Mouse (Mus musculus): ENCODE results near the gene Akr1c18. TPM values are rescaled to one million over a fixed set of nuclear protein-coding genes. Genes with fewer than 3 reads are reported as not detected.
"Not testable (repeated sequence)": the region's sequence is repeated elsewhere in the genome, so short reads cannot be mapped to it uniquely, and the experiment has no call there.

The Akr1c18 gene
- not detected in 2 replicates for total RNA-seq (2015; ENCODE audit: low replicate concordance)
- not detected in 2 replicates for total RNA-seq (2017; ENCODE audit: low replicate concordance)

DNA sequence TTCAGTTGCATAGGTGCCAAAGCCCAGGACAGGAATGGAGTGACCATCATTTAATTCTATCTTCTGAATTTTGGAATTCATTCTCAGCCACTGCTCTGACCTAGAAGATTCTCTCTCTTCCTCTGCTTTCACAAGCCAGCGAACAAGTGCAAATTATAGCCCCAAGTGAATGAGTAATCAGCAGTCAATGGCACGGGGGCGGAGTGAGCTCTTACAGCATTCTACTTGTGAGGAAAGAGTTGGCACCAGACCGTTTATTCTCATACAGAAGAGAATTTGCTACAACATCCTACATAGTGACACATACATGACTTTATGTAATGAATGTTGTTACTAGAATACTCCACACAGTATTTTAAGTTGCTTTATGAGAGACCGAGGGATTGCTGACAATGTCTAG lies at the start of gene Akr1c18:
Gene Akr1c18 (minus strand): TSS at position 137 of the 400 bp plus-strand sequence.
- no peak for ATAC-seq (replicated peaks; ENCODE audit: low FRiP score, poor library complexity, severe bottlenecking)

DNA sequence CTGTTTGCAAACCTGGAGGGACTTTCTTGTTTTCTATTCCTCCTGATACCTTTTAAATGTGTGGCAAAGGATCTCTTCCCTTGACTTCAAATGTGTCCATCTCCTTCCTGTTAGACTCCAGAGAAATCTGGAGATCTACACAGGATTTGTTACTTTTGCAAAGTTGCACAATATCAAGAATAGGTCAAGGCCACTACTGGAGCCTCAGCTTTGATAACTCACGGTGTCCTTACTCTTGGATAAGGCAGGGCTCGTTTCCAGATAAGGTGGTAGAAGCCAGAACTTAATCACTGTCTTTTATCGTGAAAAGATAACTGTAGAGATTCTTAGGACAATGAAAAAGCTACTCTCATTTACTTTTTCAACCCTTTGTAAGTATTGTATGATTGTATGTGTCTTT lies 42.1 kb upstream of the Akr1c18 start:
- no peak for ATAC-seq (replicated peaks; ENCODE audit: low FRiP score, poor library complexity, severe bottlenecking)

DNA sequence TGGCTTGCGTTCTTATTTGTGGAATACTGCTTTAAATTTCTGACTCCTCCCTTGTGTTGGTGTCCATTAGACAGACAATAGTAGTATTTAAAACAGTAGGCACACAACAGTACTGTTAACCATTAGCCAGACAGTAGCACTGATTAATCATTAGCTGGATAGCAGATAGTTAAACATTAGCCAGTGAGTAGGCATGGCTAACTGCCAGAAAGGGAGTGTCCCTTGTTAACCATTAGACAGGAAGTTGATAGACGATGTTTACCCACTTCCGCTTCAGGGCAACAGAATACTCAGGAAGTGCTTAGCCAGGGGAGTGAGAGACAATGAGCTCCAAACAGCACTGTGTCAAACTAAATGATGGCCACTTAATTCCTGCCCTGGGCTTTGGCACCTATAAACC lies 40.5 kb upstream of the Akr1c18 start, which contains the start of gene Akr1c13:
Gene Akr1c13 (plus strand): TSS at position 247 of the 400 bp plus-strand sequence.
- no peak for ATAC-seq (replicated peaks; ENCODE audit: low FRiP score, poor library complexity, severe bottlenecking)

DNA sequence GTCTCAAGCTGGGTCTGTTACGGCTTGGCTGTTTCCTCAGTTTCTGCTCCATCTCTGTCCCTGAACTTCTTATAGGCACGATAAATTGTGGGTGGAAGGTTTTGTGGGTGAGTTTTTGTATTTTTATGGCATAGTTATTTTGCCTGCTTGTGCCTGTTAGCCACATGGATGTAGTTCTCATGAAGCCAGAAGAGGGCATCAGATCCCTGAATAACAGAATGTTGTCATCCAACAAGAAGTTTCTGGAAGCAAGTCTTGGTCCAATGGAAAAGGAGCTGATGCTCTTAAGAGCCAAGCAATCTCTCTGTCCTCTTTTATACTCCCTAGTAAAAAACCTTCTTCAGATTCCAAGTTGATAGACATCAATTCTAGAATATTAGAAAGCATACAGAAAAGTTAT lies 37.7 kb upstream of the Akr1c18 start:
- ATAC-seq (replicated peaks; ENCODE audit: low FRiP score, poor library complexity, severe bottlenecking), result no peak

DNA sequence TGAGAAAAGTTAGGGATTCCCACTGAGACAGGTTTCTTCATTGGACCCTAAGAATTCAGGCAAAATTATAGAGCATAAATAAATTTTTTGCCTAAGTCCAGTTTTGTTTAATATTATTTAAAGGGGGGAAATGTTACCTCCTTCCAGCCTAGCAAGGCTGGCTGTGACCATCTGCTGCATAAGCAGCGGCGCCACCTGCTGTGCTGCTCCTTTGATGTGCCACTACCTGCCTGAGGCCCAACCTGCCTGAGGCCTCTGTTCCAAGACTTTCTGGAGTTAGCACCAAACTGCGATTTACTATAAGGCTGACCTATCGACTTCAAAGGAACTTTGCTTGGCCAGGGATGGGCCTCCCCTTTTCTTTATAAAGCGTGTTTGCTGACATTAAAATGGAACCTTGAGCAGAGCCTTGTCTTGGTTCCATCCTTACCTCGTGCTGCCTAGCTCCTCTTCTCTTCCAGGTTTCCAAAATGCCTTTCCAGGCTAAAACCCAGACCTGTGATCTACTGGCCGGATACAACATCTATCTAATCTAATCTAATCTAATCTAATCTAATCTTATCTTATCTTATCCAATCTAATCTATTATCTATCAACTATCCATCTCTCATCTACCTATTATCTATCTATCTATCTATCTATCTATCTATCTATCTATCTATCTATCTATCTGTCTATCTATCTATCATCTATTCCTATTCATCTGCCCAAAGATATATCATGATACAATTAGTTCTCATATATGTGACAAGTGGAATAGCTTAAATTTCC lies 36.4 kb upstream of the Akr1c18 start:
- ATAC-seq (replicated peaks; ENCODE audit: low FRiP score, poor library complexity, severe bottlenecking), result not testable (repeated sequence)

DNA sequence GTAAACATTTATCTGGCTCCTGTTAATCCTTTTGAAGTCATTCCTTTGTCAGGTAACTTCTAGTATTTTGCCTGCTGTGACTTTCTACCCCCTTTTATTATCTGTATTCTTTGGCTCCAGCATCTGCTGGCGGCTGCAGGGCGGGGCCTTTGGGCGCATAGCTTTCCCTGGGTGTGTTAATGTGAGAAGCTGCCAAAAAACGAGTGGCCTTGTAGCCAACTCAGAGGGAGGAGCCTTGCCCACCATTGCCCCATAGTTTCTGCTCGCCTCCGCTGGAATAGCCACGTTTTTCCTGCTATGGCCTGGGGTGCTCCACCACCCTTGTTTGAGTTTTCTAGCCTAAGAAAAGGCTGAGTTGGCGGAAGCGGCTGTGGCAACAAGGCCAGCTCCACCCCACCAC lies 32.7 kb upstream of the Akr1c18 start:
- no peak for ATAC-seq (replicated peaks; ENCODE audit: low FRiP score, poor library complexity, severe bottlenecking)

DNA sequence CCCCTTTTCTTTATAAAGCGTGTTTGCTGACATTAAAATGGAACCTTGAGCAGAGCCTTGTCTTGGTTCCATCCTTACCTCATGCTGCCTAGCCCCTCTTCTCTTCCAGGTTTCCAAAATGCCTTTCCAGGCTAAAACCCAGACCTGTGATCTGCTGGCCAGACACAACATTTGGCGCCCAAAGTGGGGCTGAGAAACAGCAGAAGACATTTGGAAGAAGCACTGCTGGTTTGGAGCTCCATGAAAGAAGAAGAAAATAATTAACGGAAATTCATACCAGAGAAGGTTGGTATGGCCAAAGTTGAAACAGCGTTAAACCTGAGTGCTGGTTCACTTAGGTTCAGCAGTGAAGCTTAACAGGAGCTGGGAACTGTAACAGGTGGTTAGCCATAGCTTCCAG lies 30.9 kb upstream of the Akr1c18 start:
- not testable (repeated sequence) for ATAC-seq (replicated peaks; ENCODE audit: low FRiP score, poor library complexity, severe bottlenecking)

DNA sequence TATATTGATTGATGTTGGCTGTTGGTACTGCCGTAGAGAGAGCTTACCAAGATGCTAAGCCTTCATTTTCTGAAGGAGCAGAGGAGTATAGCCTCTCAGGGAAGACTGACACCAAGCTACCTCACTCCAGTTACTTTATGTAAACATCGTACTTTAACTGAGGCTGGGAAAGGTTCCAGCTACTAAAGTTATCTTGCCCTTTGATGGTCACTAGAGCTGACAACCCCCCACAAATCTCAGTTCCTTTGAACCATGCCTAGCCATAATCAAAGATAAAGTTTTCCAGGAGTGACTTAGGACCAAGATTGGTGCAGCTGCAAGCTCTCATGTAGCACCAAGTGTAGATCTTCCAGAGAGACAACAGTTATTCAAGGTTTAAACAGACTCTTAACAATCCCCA lies 22.5 kb upstream of the Akr1c18 start:
- ATAC-seq (replicated peaks; ENCODE audit: low FRiP score, poor library complexity, severe bottlenecking), result no peak

DNA sequence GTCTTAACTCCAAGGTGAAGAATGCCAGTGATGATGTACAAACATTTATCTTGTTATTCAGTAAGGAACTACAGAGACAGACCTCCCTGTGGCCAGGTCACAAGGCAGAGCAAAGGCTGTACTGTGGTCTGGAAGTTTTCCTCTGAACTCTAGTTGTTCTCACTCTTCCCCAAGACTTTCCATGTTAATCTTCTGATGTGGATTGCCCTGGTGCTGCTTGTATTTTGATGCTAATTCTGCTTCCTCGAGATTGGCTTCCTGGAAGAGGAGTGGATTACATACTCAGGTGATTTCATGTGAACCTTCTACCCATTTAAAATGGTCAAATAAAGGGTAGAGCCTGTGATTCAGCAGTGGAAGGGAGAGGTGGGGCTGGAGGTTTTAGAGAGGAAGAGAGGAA lies 17.6 kb upstream of the Akr1c18 start:
- ATAC-seq (replicated peaks; ENCODE audit: low FRiP score, poor library complexity, severe bottlenecking), result no peak

DNA sequence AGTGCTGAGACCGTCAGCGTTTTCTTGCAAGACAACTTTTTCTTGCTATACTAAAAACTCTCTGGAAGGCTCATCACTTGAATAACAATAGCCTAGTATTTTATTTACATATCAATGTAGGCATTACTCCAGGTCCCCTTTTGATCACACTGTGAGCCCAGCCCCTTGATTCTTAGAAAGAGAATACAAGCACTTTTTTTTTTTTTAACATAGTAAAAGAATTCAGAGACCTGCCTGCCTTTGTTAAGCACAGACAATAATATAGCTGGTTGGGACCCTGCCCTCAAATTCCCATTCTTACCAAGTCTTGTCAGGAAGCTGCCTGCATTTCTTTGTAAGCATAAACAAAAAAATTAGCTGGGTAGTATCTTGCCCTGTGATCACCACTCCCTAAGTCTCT lies 4.8 kb upstream of the Akr1c18 start:
- no peak for ATAC-seq (replicated peaks; ENCODE audit: low FRiP score, poor library complexity, severe bottlenecking)

DNA sequence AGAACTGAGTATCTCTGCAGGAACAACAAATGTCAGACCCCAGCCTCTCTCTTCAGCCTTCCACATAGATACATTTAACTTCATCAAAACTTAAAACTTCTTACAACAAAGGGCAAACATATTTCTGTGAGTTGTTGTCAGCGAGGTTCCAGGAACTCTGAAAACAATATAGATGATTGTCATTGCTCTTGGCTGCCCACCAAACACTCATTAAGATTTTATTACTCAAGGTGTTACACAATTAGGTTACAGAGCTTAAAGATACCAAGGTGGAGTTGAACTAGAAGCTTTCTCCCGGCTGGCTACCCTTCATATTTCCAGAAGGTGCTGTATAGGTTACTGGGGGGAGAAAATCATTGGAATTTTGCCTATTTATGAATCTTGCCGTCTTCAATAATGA lies 3.1 kb upstream of the Akr1c18 start:
- ATAC-seq (replicated peaks; ENCODE audit: low FRiP score, poor library complexity, severe bottlenecking), result no peak

DNA sequence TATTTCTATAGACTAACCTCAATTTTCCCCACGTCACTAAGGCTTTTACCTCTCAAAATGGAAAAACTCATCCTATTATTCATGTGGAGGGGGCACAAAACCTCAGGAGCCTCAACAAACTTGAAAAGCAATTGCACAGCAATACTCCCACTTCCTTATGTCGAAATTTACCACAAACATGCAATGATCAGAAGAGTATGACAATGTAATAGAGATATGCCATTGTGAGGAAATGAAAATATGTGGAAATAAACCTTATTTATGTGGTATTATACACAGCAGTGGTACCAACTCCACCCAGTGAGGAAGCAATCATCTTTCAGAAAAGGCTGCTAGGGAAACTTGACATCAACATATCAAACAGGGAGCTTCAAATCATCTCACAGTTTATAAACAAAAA lies 2.5 kb upstream of the Akr1c18 start:
- ATAC-seq (replicated peaks; ENCODE audit: low FRiP score, poor library complexity, severe bottlenecking), result no peak

DNA sequence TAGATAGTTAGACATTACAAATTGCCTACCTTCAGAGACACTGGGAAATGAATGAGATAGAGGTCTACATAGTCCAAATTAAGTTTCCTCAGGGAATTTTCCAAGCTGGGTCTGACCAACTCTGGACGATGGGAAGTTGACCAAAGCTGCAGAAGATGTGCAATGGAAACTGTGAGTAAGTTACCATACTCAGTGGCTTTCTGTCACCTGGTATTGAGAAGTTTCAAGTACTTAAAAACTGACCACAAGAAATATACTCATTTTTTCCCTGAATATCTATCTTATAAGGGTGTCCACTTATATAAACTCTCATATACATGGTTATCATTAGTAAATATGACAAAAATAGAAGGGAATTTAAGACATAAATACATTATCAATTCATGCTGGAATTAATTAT lies 6.2 kb downstream of the Akr1c18 start:
- no peak for ATAC-seq (replicated peaks; ENCODE audit: low FRiP score, poor library complexity, severe bottlenecking)

DNA sequence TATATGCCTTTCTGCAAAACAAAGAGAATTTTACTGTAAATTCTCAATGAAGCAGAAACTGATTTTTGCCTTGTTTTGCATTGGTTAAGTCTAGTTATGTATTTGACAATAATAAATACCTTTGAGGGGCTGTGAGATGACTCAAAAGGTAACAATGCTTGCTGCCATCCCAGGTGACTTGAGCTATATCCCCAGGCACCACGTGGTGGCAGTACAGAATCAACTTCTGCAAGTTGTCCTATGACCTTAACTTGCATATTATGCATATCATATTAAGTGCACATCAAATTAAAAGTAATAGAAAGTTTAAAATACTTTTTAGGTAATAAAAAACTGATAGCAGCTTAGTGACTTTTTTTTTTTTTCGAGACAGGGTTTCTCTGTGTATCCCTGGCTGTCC lies 17.4 kb downstream of the Akr1c18 start:
- ATAC-seq (replicated peaks; ENCODE audit: low FRiP score, poor library complexity, severe bottlenecking), result no peak

DNA sequence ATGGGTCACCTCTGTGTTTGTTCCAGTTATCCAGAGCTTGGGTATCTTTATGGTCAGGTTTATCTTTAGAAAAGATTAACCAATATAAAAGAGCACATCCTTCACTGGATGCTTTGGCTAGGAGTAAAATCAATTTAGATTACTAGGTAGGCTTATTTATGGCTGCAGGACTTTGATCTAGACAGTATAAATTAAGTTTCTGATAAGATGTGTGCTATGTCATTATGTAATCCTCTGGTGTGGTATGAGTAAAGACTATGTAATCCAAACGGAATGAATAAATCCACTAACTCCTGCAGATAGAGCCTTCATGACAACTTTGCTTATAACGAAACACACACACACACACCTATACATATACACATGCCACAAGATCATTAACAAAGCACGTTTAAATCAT lies 18.7 kb downstream of the Akr1c18 start:
- ATAC-seq (replicated peaks; ENCODE audit: low FRiP score, poor library complexity, severe bottlenecking), result no peak

DNA sequence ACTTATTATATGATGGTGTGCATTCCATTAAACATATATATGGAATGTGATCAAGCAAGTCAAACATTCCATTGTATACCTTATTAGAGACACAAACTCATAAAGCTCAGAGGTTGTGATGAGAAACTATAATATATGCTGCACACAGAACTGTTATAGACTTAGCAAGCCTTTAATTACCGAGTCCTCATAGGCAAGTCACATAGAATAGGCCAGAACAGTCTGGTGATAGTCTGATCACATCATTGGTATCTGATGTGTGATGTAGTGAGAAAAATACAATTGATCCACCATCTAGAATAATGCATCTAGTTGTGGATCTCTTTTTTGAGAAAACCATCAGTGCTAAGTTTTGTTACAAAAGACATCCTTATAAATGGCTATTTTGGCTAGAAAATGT lies 19.1 kb downstream of the Akr1c18 start:
- no peak for ATAC-seq (replicated peaks; ENCODE audit: low FRiP score, poor library complexity, severe bottlenecking)

DNA sequence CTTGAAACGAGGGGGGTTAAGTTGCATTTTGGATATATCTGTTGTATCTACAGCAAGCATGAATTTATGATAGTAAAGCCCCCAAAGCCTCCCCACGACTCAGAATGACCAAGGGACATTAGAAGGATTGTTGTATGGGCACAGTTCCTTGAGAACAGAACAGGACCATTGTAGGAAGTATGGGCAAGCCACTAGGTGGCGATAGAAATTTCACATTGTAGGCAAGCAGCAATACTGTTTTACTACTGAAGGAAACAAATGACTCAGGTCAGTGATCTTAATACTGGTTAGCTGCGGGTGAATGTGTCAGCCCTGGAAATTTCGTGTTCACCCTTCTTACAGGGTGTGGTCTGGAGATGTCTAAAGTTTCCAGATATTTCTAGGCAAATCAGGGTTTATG lies 21.4 kb downstream of the Akr1c18 start:
- ATAC-seq (replicated peaks; ENCODE audit: low FRiP score, poor library complexity, severe bottlenecking), result no peak

DNA sequence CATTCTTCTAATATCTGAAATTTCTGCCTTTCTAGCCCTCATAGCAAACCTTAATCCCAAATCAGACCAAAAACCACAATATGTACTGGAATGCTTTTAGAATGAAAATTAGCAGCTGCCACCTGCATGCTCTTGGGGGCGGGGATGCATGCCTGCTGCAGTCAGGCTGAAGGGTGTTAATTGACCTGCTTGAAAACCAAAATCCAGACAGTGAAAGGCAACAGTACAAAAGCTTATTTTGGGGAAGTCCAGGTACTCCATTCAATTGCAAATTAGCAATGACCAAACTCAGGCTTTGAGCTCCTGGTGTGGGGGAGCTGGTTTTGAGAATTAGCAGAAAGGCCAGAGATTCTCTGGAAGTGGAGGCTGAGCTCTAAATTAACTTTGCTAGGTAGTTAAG lies 24.6 kb downstream of the Akr1c18 start:
- not testable (repeated sequence) for ATAC-seq (replicated peaks; ENCODE audit: low FRiP score, poor library complexity, severe bottlenecking)

DNA sequence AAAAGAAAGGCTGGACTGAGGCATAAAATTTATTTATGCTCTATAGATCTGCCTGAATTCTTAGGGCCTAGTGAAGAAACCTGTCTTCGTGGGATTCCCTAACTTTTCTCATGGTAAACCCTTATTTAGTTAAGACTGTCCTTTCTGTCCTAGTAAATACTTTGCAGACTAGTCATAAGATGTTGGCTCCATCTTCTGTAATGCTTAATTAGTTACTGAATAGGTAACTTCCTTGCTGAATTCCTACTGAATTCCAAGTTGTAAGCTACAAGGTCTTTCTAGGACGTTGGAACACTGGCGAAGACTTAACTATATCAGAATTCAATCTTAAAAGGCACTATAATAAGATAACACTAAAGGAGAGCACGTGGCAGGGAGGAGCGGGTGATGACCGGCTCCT lies 26.0 kb downstream of the Akr1c18 start:
- ATAC-seq (replicated peaks; ENCODE audit: low FRiP score, poor library complexity, severe bottlenecking), result not testable (repeated sequence)

DNA sequence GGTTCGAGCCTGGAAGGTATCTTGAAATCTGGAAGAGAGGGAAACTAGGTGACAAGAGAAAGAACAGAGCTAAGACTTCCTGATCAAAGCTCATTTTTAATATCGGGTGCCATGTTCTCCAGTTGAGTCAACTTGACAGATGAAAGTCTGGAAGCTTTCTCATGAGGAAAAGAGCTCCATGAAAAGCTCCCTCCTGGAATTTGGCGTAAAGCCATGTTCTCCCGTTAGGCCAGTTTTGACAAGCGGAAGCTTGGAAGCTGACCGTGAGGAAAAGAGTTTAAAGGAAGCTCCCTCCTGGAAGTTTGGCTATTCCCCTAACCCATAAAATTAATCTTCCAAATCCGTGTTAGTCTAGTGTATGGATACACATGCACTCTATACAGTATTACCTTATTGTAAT lies 27.3 kb downstream of the Akr1c18 start:
- no peak for ATAC-seq (replicated peaks; ENCODE audit: low FRiP score, poor library complexity, severe bottlenecking)

DNA sequence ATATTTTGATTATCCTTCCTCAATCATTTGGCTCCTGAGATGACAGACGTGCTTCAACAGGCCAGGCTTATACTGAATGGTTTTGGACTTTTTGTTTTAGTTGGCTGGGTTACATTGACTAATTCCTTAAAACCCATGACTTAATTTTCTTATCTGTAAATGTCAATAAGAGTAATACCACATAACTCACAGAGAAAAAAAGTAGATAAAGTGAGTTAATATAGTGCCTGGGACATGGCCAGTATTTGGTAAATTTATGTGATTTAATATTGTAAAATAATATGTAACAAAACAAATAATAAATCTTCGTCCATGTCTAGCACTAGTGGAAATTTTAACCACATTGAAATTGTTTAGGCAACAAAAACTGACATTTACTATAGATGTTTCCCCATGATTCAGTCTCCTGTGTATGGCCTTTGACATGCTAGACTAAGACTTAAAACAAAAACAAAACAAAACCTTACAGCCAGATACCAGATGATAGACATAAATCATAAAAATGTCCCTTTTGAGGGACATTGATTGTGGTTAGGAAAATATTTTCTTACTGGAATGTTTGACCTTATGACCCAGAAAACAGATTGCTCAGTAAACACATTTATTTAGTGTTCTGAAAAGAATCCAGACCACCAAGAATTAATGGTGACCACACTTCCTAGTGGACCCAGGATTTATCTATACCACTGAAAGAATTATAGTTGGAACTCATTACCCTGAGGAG lies 31.1 kb downstream of the Akr1c18 start:
- no peak for ATAC-seq (replicated peaks; ENCODE audit: low FRiP score, poor library complexity, severe bottlenecking)
